Mouse (Mus musculus): ENCODE results near the gene Pfn5. TPM values are rescaled to one million over a fixed set of nuclear protein-coding genes. Genes with fewer than 3 reads are reported as not detected.

Gene Pfn5
- not detected in 2 replicates for polyA plus RNA-seq (2012; rRNA removed)

DNA sequence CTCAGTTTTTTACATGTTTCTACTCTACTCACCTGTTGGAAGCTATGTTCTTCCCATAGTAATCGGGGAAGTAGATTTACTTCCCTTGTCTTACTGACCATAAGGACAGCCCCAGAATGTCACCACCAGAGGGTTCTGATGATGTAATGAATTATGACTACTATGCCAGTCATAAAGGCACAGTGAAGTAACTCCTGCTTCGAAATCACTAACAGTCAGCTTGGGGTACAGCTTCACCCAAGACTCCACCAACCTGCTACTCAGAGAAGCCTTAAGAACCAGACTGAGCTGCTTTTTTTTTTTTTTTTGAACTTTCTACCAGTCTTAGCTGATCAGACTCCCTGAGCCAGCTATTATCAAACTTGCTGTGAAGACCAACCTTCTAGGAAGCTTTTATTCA is at the start of gene Pfn5, which contains the start of gene Asb12:
TSS of gene Pfn5 (plus strand) at position 218 of the 400 bp plus-strand sequence.
TSS of gene Asb12 (minus strand) at position 101 of the 400 bp plus-strand sequence.

Other genes with a start within 250 kb of the Pfn5 start
- 1.1 and 1.2 TPM in 2 replicates for gene Amer1, start 113.2 kb upstream of the Pfn5 start, polyA plus RNA-seq (2012; rRNA removed)
- gene Asb12, start 117 bp upstream of the Pfn5 start, polyA plus RNA-seq (2012; rRNA removed), result not detected in 2 replicates
- gene Zc4h2, start 100.4 kb downstream of the Pfn5 start, polyA plus RNA-seq (2012; rRNA removed), result 0.90 and 1.0 TPM in 2 replicates
- gene Zc3h12b, start 153.6 kb downstream of the Pfn5 start, polyA plus RNA-seq (2012; rRNA removed), result 0.05 and 0.06 TPM in 2 replicates

All from liver, embryonic 18 days (tissue).